Mouse (Mus musculus) testis, postnatal 14 days (tissue): ENCODE data around the gene Olfr322.
"Not testable (repeated sequence)": the region's sequence is repeated elsewhere in the genome, so short reads cannot be mapped to it uniquely, and the experiment has no call there.

Source experiments
- DNase-seq: peaks from one replicate; pipeline ENCODE4 v3.0.0; 2021; ENCODE audit warnings: low spot score

The Olfr322 gene

GRCm38 (mm10) chr11:58658596-58658995 is at the start of gene Olfr322:
Gene Olfr322, plus strand, starts transcription at chr11:58658782.
- DNase-seq = no peak

- no peak for DNase-seq
Observed at GRCm38 (mm10) chr11:58613359-58613758, 45.2 kb upstream of the Olfr322 start.

GRCm38 (mm10) chr11:58614526-58614925 is 44.1 kb upstream of the Olfr322 start:
- no peak for DNase-seq

GRCm38 (mm10) chr11:58615975-58616374 is 42.6 kb upstream of the Olfr322 start, which contains the start of gene 2210407C18Rik:
Gene 2210407C18Rik, minus strand, starts transcription at chr11:58616075.
- no peak for DNase-seq

- DNase-seq = no peak
Observed at GRCm38 (mm10) chr11:58618369-58618768, 40.2 kb upstream of the Olfr322 start.

GRCm38 (mm10) chr11:58618793-58619192 is 39.8 kb upstream of the Olfr322 start:
- no peak for DNase-seq

- no peak for DNase-seq
Observed at GRCm38 (mm10) chr11:58626146-58626545, 32.4 kb upstream of the Olfr322 start.

GRCm38 (mm10) chr11:58630401-58630800 is 28.2 kb upstream of the Olfr322 start, which contains the start of gene Olfr323:
Gene Olfr323, minus strand, starts transcription at chr11:58630501.
- no peak for DNase-seq

GRCm38 (mm10) chr11:58634878-58635277 is 23.7 kb upstream of the Olfr322 start:
- DNase-seq = no peak

- peak; percentile 44 for DNase-seq
Observed at GRCm38 (mm10) chr11:58636376-58636977, 22.1 kb upstream of the Olfr322 start.

GRCm38 (mm10) chr11:58638176-58638701 is 20.3 kb upstream of the Olfr322 start:
- DNase-seq = no peak

- no peak for DNase-seq
Observed at GRCm38 (mm10) chr11:58640272-58640867, 18.2 kb upstream of the Olfr322 start, which contains the start of gene Trim58. Gene Trim58, plus strand, starts transcription at chr11:58640465.

GRCm38 (mm10) chr11:58641057-58641456 is 17.5 kb upstream of the Olfr322 start:
- DNase-seq = no peak

GRCm38 (mm10) chr11:58641638-58642358 is 16.8 kb upstream of the Olfr322 start:
- no peak for DNase-seq

GRCm38 (mm10) chr11:58643350-58643749 is 15.2 kb upstream of the Olfr322 start:
- no peak for DNase-seq

- DNase-seq = no peak
Observed at GRCm38 (mm10) chr11:58655151-58655550, 3.4 kb upstream of the Olfr322 start.

- DNase-seq = no peak
Observed at GRCm38 (mm10) chr11:58669252-58669651, 10.7 kb downstream of the Olfr322 start.

- no peak for DNase-seq
Observed at GRCm38 (mm10) chr11:58671825-58672224, 13.2 kb downstream of the Olfr322 start.

GRCm38 (mm10) chr11:58680799-58681198 is 22.2 kb downstream of the Olfr322 start, which contains the start of gene Olfr320:
Gene Olfr320, plus strand, starts transcription at chr11:58681099.
- no peak for DNase-seq

GRCm38 (mm10) chr11:58698862-58699261 is 40.3 kb downstream of the Olfr322 start, which contains the start of gene Olfr319:
Gene Olfr319, plus strand, starts transcription at chr11:58699162.
- DNase-seq = no peak

- no peak for DNase-seq
Observed at GRCm38 (mm10) chr11:58709086-58709485, 50.5 kb downstream of the Olfr322 start.

- DNase-seq = not testable (repeated sequence)
Observed at GRCm38 (mm10) chr11:58717723-58718122, 59.1 kb downstream of the Olfr322 start.
